Mouse (Mus musculus) midbrain, postnatal 0 days (tissue): ENCODE data around the gene Sntb2. TPM values are rescaled to one million over a fixed set of nuclear protein-coding genes. Genes with fewer than 3 reads are reported as not detected.
"Not testable (repeated sequence)": the region's sequence is repeated elsewhere in the genome, so short reads cannot be mapped to it uniquely, and the experiment has no call there.

Source experiments
- ATAC-seq: fragments of 200-750 bp; cut with Nextera tagmentation; 2 replicates; pipeline ENCODE4 v1.8.0; 2017; ENCODE audit warnings: moderate number of reproducible peaks, mild to moderate bottlenecking, moderate TSS enrichment, moderate library complexity; ENCODE audit not compliant: low FRiP score
- DNase-seq: peaks from one replicate; pipeline ENCODE4 v3.0.0-alpha.2; 2015; ENCODE audit warnings: low spot score
- H3K27ac ChIP-seq: fragments of 300-500 bp; sonication (generic); 2 replicates; pipeline ENCODE4 v1.5.1; 2014; ENCODE audit warnings: low read depth, mild to moderate bottlenecking, low read length, mixed read lengths
- H3K27me3 ChIP-seq: fragments of 300-500 bp; sonication (generic); 2 replicates; pipeline ENCODE4 v1.6.1; 2014; ENCODE audit warnings: low read length, control low read depth, mixed read lengths; ENCODE audit not compliant: insufficient read depth
- H3K36me3 ChIP-seq: fragments of 300-500 bp; sonication (generic); 2 replicates; pipeline ENCODE4 v1.6.1; 2014; ENCODE audit warnings: low read length, control low read depth, mixed read lengths; ENCODE audit not compliant: insufficient read depth
- H3K4me1 ChIP-seq: fragments of 300-500 bp; sonication (generic); 2 replicates; pipeline ENCODE4 v1.6.1; 2014; ENCODE audit warnings: mild to moderate bottlenecking, control low read depth, antibody characterized with exemption, low read length, mixed read lengths; ENCODE audit not compliant: insufficient read depth
- H3K4me2 ChIP-seq: fragments of 300-500 bp; sonication (generic); 2 replicates; pipeline ENCODE4 v1.6.1; 2014; ENCODE audit warnings: low read depth, mild to moderate bottlenecking, low read length, mixed read lengths; ENCODE audit not compliant: poor library complexity, severe bottlenecking
- H3K4me3 ChIP-seq: fragments of 300-500 bp; sonication (generic); 2 replicates; pipeline ENCODE4 v1.5.1; 2014; ENCODE audit warnings: low read depth, mild to moderate bottlenecking, low read length, moderate library complexity
- H3K9ac ChIP-seq: fragments of 300-500 bp; sonication (generic); replicated peaks from 2 replicates; pipeline ENCODE4 v1.6.1; 2014; ENCODE audit warnings: mild to moderate bottlenecking, low read length, moderate library complexity, mixed read lengths; ENCODE audit not compliant: poor library complexity, severe bottlenecking
- H3K9me3 ChIP-seq: fragments of 300-500 bp; sonication (generic); 2 replicates; pipeline ENCODE4 v1.6.1; 2016; ENCODE audit warnings: low read length, control low read depth
- CTCF ChIP-seq: IDR thresholded peaks from 2 replicates; pipeline ENCODE4 v1.5.1; 2016; ENCODE audit warnings: antibody characterized with exemption, mild to moderate bottlenecking
- WGBS: fragments of 180-500 bp; shearing (Covaris S2); extraction: QIAGEN DNeasy Blood & Tissue Kit; methylation state at CpG from one replicate; pipeline ENCODE4 v1.1.7; 2014; 5-methylcytosine and 5-hydroxymethylcytosine counted together
- polyA plus RNA-seq: library from polyadenylated mRNA; unstranded; fragments of >200 nt; fragmentation: Nextera tagmentation; extraction: Ambion mirVana; gene quantifications from 2 replicates; pipeline ENCODE4 v1.2.1, GENCODE M21; 2015
- total RNA-seq: library from RNA; depleted of rRNA; stranded (reverse); fragments of >200 nt; gene quantifications from 2 replicates; pipeline ENCODE4 v1.2.3, GENCODE M21; 2014

The Sntb2 gene
- total and polyA plus RNA-seq, 2 experiments from 2014 or later = 3.3 to 7.1 TPM

DNA sequence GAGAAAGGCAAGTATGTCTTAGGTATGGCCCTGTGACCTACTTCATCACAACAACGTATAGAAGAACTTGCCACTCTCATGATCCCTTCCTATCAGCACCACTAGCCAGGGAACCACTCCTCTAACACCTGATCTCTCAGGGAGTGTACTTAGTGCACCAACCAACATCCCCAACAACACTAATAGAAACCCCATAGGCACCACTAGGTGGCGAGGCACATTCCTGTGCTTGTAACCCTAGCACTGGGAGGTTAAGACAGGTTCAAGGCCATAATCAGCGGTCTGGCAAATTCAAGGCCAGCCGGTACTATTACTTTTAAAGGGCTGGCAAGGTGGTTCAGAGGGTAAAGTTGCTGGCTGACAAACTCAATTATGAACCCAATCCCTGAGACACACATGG is 8.3 kb upstream of the Sntb2 start:
- WGBS = 55% methylated on average over 4 of the region's 4 CpGs
- H3K4me3 ChIP-seq = no peak overlapping the region
- no peak for ATAC-seq

GRCm38 (mm10) chr8:106928182-106928581 is 7.4 kb upstream of the Sntb2 start:
- not testable (repeated sequence) for H3K4me2 ChIP-seq, H3K36me3 ChIP-seq, DNase-seq, H3K27me3 ChIP-seq, H3K9me3 ChIP-seq, H3K9ac ChIP-seq, ATAC-seq, H3K27ac ChIP-seq, H3K4me3 ChIP-seq, H3K4me1 ChIP-seq
- WGBS = 92% methylated on average over 10 of the region's 11 CpGs

More for the DNA sequence above, 8.3 kb upstream of the Sntb2 start:
- H3K27me3 ChIP-seq = no peaks in the 10 kb centered on the region
- no peak for DNase-seq
- H3K9me3 ChIP-seq = no peaks in the 10 kb centered on the region
- TF ChIP-seq CTCF = peak; percentile 52
- H3K4me2 ChIP-seq = no peak overlapping the region
- H3K4me1 ChIP-seq = no peaks in the 10 kb centered on the region
- no peak overlapping the region for H3K9ac ChIP-seq
- H3K27ac ChIP-seq = no peak overlapping the region
- H3K36me3 ChIP-seq = peaks cover 7% of the 10 kb centered on the region; the same call in 1 of the 2 replicates

DNA sequence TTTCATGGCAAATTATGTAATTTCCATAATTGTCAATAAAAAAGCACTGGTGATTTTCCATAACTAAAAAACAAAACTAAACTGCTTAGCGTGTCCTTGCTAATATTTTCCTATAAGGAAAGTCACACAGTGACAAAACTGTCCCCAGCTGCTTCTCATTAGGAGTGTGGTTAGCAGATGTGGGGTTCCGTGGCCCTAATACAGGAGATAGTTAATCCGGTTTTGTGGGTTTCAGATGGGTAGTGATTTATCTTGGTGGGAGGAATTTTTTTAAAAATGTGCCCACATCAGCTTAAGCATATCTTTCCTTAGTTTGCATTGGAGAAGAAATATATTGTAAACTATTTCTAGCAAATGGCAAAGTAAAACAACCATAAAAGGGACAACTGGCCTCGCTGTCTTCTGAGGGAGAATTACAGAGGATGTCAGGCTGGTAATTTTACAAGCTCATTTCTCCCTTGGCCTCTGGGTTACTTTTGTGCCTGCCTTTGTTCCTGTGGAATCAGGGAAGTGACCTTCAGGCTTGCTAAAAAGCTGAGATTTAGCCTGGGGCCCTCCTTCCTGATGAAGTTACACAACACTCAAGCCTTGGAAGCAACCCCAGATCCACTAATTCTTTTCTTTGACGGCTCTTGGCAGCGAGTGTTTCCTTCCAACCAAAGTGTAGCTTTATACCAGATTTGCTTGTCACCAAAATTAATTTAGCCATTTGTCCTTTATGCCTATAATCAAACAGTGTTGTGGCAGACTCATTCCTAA is 6.2 kb upstream of the Sntb2 start:
- 60% methylated on average over 6 of the region's 6 CpGs for WGBS
- DNase-seq (peak; percentile 11), ATAC-seq (no peak)
- no peaks in the 10 kb centered on the region for H3K36me3 ChIP-seq
- H3K4me1 ChIP-seq = no peaks in the 10 kb centered on the region
- no peak for TF ChIP-seq CTCF
- H3K9me3 ChIP-seq = no peaks in the 10 kb centered on the region
- no peak overlapping the region for H3K4me2 ChIP-seq
- no peak overlapping the region for H3K4me3 ChIP-seq
- no peak overlapping the region for H3K27ac ChIP-seq
- H3K9ac ChIP-seq = no peak overlapping the region
- H3K27me3 ChIP-seq = no peaks in the 10 kb centered on the region

GRCm38 (mm10) chr8:106929921-106930320 is 5.6 kb upstream of the Sntb2 start:
- H3K27me3 ChIP-seq = no peaks in the 10 kb centered on the region
- H3K4me3 ChIP-seq = no peak overlapping the region
- H3K4me2 ChIP-seq = no peak overlapping the region
- no peak overlapping the region for H3K9ac ChIP-seq
- no peak for ATAC-seq
- TF ChIP-seq CTCF = no peak
- WGBS = 84% methylated on average over 5 of the region's 5 CpGs
- no peak for DNase-seq
- H3K27ac ChIP-seq = no peak overlapping the region
- no peaks in the 10 kb centered on the region for H3K4me1 ChIP-seq
- no peaks in the 10 kb centered on the region for H3K36me3 ChIP-seq
- H3K9me3 ChIP-seq = no peaks in the 10 kb centered on the region

DNA sequence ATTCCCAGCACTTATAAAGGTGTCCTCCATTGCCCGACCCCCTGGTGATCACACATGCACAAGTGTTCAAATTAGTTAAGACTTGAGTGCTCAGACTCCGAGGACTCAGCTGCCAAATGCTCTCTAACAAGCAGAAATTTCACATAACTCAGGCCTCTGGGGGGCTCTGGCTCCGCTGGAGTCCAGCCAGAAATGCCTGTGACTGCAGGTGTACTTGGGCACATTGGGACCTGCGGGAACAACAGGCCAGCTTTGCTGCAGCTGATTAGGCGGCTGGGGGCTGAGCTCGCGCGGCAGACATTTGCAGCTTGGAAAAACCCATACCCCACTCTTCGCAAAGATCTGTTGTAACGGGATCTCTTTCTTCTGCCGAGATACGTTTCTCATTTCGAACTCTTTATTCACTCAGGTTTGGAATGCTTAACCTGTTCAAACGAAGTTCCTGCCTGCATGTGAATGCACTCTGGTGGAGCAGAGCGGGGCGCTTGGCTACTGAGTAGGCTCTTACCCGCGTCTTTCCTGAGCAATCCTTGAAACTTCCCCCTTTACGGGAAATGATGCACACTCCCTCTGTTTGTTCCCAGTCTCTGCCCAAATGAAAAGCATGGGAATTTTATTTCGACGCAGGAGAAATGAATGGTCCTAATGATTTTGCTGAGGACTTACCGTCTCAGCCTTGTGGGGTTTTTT is 3.0 kb upstream of the Sntb2 start:
- peak; percentile 46 for DNase-seq
- Histone ChIP-seq H3K36me3 (no peaks in the 10 kb centered on the region), H3K4me2 (peak overlapping the region; percentile 38)

More for the DNA sequence above, 3.0 kb upstream of the Sntb2 start:
- ATAC-seq = no peak
- H3K9ac ChIP-seq = no peak overlapping the region
- H3K4me3 ChIP-seq = peak overlapping the region; percentile 22; the same call in 1 of the 2 replicates
- H3K27ac ChIP-seq = no peak overlapping the region
- H3K27me3 ChIP-seq = no peaks in the 10 kb centered on the region
- WGBS = 15% methylated on average over 22 of the region's 22 CpGs
- peak; percentile 23; the same call in 1 of the 2 replicates for TF ChIP-seq CTCF
- H3K4me1 ChIP-seq = peaks cover 4% of the 10 kb centered on the region; the same call in 1 of the 2 replicates
- H3K9me3 ChIP-seq = no peaks in the 10 kb centered on the region
